Mouse (Mus musculus): ENCODE measurements at regions not wholly inside any gene's neighbourhood (a gene's known extent, or its start where the extent isn't known, plus 50 kb on each side); places are given as distances from the start of the nearest gene placed in this dataset.

DNA sequence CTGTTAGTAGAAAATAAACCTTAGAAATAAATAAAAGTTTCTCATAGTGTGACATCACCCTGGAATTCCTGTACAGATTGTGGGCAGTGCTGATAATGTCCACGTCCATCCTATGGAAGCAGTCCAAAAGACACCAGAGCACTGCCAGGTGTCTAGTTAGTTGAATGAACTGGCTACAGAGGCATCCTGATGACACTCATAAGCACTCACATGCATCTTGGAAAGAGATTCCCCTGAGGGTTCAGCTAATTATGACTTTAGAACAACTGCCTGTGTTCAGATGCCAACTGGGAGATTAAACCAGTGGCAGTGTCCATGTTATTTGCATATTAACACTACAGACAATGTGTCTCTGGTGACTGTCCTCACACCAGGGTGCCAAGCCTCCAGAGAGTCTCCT is 411.6 kb upstream of the Intu start:
- peaks cover 2% of the 10 kb centered on the region; the same call in 1 of the 2 replicates for H3K4me1 ChIP-seq (ENCODE audit: control insufficient read depth, insufficient read depth, low read length)
- H3K4me3 ChIP-seq (ENCODE audit: low read depth, low read length): no peak overlapping the region
- DNase-seq (ENCODE audit: low spot score) (no peak), ATAC-seq (replicated peaks; ENCODE audit: insufficient number of reproducible peaks, low FRiP score, low TSS enrichment, low read depth) (no peak)
- 68% methylated on average over 1 of the region's 1 CpGs for WGBS
- no peaks in the 10 kb centered on the region for H3K36me3 ChIP-seq (replicated peaks; ENCODE audit: control insufficient read depth, insufficient read depth, low read depth, low read length)
- H3K4me2 ChIP-seq (ENCODE audit: low read depth, low read length): no peak overlapping the region
- no peak overlapping the region for H3K27ac ChIP-seq (replicated peaks; ENCODE audit: low read depth, low read length)
- H3K27me3 ChIP-seq (ENCODE audit: control insufficient read depth, insufficient read depth, low read length): no peaks in the 10 kb centered on the region
- no peak overlapping the region for H3K9ac ChIP-seq (replicated peaks; ENCODE audit: low read length)
- no peaks in the 10 kb centered on the region for H3K9me3 ChIP-seq (replicated peaks; ENCODE audit: control insufficient read depth, low read length)

DNA sequence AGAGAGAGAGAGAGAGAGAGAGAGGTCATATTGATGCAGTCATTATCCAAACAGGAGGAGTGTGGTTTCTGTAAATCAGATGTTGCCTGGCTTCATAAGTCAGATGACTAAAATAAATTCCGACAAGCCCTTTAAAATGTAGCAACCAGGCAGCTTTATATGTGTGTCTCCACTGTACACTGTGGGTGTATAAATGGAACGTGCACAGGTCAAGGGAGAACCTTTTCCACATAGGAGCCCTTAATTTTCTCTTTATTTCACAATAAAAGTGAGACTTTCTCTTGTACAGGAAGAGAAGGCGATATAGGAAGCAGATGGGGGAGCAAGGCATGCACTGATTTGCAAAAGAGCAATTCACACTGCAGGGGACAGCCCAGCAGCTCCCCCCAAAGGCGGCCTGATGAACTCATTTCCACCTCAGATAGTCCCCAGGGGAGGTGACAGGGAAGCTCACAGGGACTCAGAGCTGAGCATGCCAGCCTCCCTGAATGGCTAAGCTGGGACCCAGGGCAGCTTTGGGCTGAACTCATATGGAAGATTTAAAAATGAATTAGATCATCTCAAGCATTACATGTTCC is 410.7 kb upstream of the Intu start:
- no peaks in the 10 kb centered on the region for H3K36me3 ChIP-seq (replicated peaks; ENCODE audit: control insufficient read depth, insufficient read depth, low read depth, low read length)
- DNase-seq (ENCODE audit: low spot score) (peak; percentile 75), ATAC-seq (replicated peaks; ENCODE audit: insufficient number of reproducible peaks, low FRiP score, low TSS enrichment, low read depth) (no peak; the same call in 1 of the 2 replicates)
- no peak overlapping the region for H3K4me3 ChIP-seq (ENCODE audit: low read depth, low read length)
- no peak overlapping the region for H3K4me2 ChIP-seq (ENCODE audit: low read depth, low read length)
- H3K27me3 ChIP-seq (ENCODE audit: control insufficient read depth, insufficient read depth, low read length): no peaks in the 10 kb centered on the region
- no peak overlapping the region for H3K9ac ChIP-seq (replicated peaks; ENCODE audit: low read length)
- H3K27ac ChIP-seq (replicated peaks; ENCODE audit: low read depth, low read length): no peak overlapping the region
- H3K4me1 ChIP-seq (ENCODE audit: control insufficient read depth, insufficient read depth, low read length): peaks cover 2% of the 10 kb centered on the region; the same call in 1 of the 2 replicates
- H3K9me3 ChIP-seq (replicated peaks; ENCODE audit: control insufficient read depth, low read length): no peaks in the 10 kb centered on the region
- WGBS: 26% methylated on average over 4 of the region's 4 CpGs

GRCm38 (mm10) chr3:40123558-40124236 is 407.4 kb upstream of the Intu start:
- no peak for DNase-seq (ENCODE audit: low spot score)
- H3K4me2 ChIP-seq (ENCODE audit: low read depth, low read length): no peak overlapping the region
- no peaks in the 10 kb centered on the region for H3K27me3 ChIP-seq (ENCODE audit: control insufficient read depth, insufficient read depth, low read length)
- no peaks in the 10 kb centered on the region for H3K36me3 ChIP-seq (replicated peaks; ENCODE audit: control insufficient read depth, insufficient read depth, low read depth, low read length)
- H3K9ac ChIP-seq (replicated peaks; ENCODE audit: low read length): no peak overlapping the region
- no peak for ATAC-seq (replicated peaks; ENCODE audit: insufficient number of reproducible peaks, low FRiP score, low TSS enrichment, low read depth)
- WGBS: 76% methylated on average over 9 of the region's 9 CpGs
- no peak overlapping the region for H3K4me3 ChIP-seq (ENCODE audit: low read depth, low read length)
- no peak overlapping the region for H3K27ac ChIP-seq (replicated peaks; ENCODE audit: low read depth, low read length)
- no peaks in the 10 kb centered on the region for H3K9me3 ChIP-seq (replicated peaks; ENCODE audit: control insufficient read depth, low read length)
- peaks cover 2% of the 10 kb centered on the region; the same call in 1 of the 2 replicates for H3K4me1 ChIP-seq (ENCODE audit: control insufficient read depth, insufficient read depth, low read length)

GRCm38 (mm10) chr3:40126903-40127302 is 404.2 kb upstream of the Intu start:
- DNase-seq (ENCODE audit: low spot score) (no peak), ATAC-seq (replicated peaks; ENCODE audit: insufficient number of reproducible peaks, low FRiP score, low TSS enrichment, low read depth) (no peak)
- Histone ChIP-seq H3K36me3 (replicated peaks; ENCODE audit: control insufficient read depth, insufficient read depth, low read depth, low read length) (no peaks in the 10 kb centered on the region), H3K27ac (replicated peaks; ENCODE audit: low read depth, low read length) (no peak overlapping the region), H3K4me2 (ENCODE audit: low read depth, low read length) (no peak overlapping the region), H3K4me1 (ENCODE audit: control insufficient read depth, insufficient read depth, low read length) (no peaks in the 10 kb centered on the region), H3K4me3 (ENCODE audit: low read depth, low read length) (no peak overlapping the region), H3K9ac (replicated peaks; ENCODE audit: low read length) (no peak overlapping the region), H3K27me3 (ENCODE audit: control insufficient read depth, insufficient read depth, low read length) (no peaks in the 10 kb centered on the region), H3K9me3 (replicated peaks; ENCODE audit: control insufficient read depth, low read length) (no peaks in the 10 kb centered on the region)
- WGBS: 81% methylated on average over 2 of the region's 2 CpGs

GRCm38 (mm10) chr3:40130858-40131584 is 400.1 kb upstream of the Intu start:
- no peak overlapping the region for H3K4me2 ChIP-seq (ENCODE audit: low read depth, low read length)
- H3K27ac ChIP-seq (replicated peaks; ENCODE audit: low read depth, low read length): no peak overlapping the region
- no peaks in the 10 kb centered on the region for H3K9me3 ChIP-seq (replicated peaks; ENCODE audit: control insufficient read depth, low read length)
- H3K9ac ChIP-seq (replicated peaks; ENCODE audit: low read length): no peak overlapping the region
- DNase-seq (ENCODE audit: low spot score) (no peak), ATAC-seq (replicated peaks; ENCODE audit: insufficient number of reproducible peaks, low FRiP score, low TSS enrichment, low read depth) (no peak)
- H3K27me3 ChIP-seq (ENCODE audit: control insufficient read depth, insufficient read depth, low read length): no peaks in the 10 kb centered on the region
- no peak overlapping the region for H3K4me3 ChIP-seq (ENCODE audit: low read depth, low read length)
- no peaks in the 10 kb centered on the region for H3K4me1 ChIP-seq (ENCODE audit: control insufficient read depth, insufficient read depth, low read length)
- H3K36me3 ChIP-seq (replicated peaks; ENCODE audit: control insufficient read depth, insufficient read depth, low read depth, low read length): no peaks in the 10 kb centered on the region
- 88% methylated on average over 8 of the region's 8 CpGs for WGBS

- 60% methylated on average over 5 of the region's 5 CpGs for WGBS
- Histone ChIP-seq H3K4me3 (ENCODE audit: low read depth, low read length) (no peak overlapping the region), H3K4me2 (ENCODE audit: low read depth, low read length) (no peak overlapping the region), H3K4me1 (ENCODE audit: control insufficient read depth, insufficient read depth, low read length) (no peaks in the 10 kb centered on the region), H3K36me3 (replicated peaks; ENCODE audit: control insufficient read depth, insufficient read depth, low read depth, low read length) (no peaks in the 10 kb centered on the region), H3K27me3 (ENCODE audit: control insufficient read depth, insufficient read depth, low read length) (no peaks in the 10 kb centered on the region), H3K9ac (replicated peaks; ENCODE audit: low read length) (no peak overlapping the region), H3K27ac (replicated peaks; ENCODE audit: low read depth, low read length) (no peak overlapping the region), H3K9me3 (replicated peaks; ENCODE audit: control insufficient read depth, low read length) (no peaks in the 10 kb centered on the region)
- ATAC-seq (replicated peaks; ENCODE audit: insufficient number of reproducible peaks, low FRiP score, low TSS enrichment, low read depth): no peak
- DNase-seq (ENCODE audit: low spot score): peak; percentile 37
These were observed 392.4 kb upstream of the Intu start for GRCm38 (mm10) chr3:40138671-40139070.

- Histone ChIP-seq H3K4me2 (ENCODE audit: low read depth, low read length) (no peak overlapping the region), H3K4me1 (ENCODE audit: control insufficient read depth, insufficient read depth, low read length) (no peaks in the 10 kb centered on the region), H3K36me3 (replicated peaks; ENCODE audit: control insufficient read depth, insufficient read depth, low read depth, low read length) (no peaks in the 10 kb centered on the region), H3K9ac (replicated peaks; ENCODE audit: low read length) (no peak overlapping the region), H3K27ac (replicated peaks; ENCODE audit: low read depth, low read length) (no peak overlapping the region), H3K27me3 (ENCODE audit: control insufficient read depth, insufficient read depth, low read length) (no peaks in the 10 kb centered on the region), H3K9me3 (replicated peaks; ENCODE audit: control insufficient read depth, low read length) (no peaks in the 10 kb centered on the region), H3K4me3 (ENCODE audit: low read depth, low read length) (no peak overlapping the region)
- ATAC-seq (replicated peaks; ENCODE audit: insufficient number of reproducible peaks, low FRiP score, low TSS enrichment, low read depth) (no peak), DNase-seq (ENCODE audit: low spot score) (no peak)
- 87% methylated on average over 5 of the region's 5 CpGs for WGBS
These were observed 388.9 kb upstream of the Intu start for GRCm38 (mm10) chr3:40142229-40142628.

DNA sequence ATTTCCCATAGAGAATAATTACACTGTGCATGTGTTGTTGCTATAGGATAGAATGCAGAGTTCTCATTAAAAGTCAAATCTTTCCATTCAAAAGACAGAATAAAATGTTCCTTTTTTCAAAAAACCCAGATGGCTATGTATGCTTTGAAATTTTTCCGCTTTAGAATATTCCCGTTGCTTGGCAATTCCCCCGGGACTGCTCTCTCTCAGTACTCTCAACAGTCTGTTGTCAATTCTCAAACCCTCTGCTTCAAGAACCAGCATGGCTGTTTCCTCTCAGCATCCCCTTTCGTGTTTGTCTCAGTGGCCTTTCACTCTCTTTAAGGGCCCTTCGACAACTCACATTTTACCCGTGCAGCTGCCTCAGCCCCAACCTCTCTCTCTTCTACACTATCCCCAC is 372.5 kb upstream of the Intu start:
- Histone ChIP-seq H3K4me3 (ENCODE audit: low read depth, low read length) (no peak overlapping the region), H3K27me3 (ENCODE audit: control insufficient read depth, insufficient read depth, low read length) (no peaks in the 10 kb centered on the region), H3K27ac (replicated peaks; ENCODE audit: low read depth, low read length) (no peak overlapping the region), H3K36me3 (replicated peaks; ENCODE audit: control insufficient read depth, insufficient read depth, low read depth, low read length) (no peaks in the 10 kb centered on the region), H3K9ac (replicated peaks; ENCODE audit: low read length) (no peak overlapping the region), H3K4me1 (ENCODE audit: control insufficient read depth, insufficient read depth, low read length) (no peaks in the 10 kb centered on the region), H3K4me2 (ENCODE audit: low read depth, low read length) (no peak overlapping the region), H3K9me3 (replicated peaks; ENCODE audit: control insufficient read depth, low read length) (no peaks in the 10 kb centered on the region)
- ATAC-seq (replicated peaks; ENCODE audit: insufficient number of reproducible peaks, low FRiP score, low TSS enrichment, low read depth) (no peak), DNase-seq (ENCODE audit: low spot score) (no peak)
- 62% methylated on average over 6 of the region's 6 CpGs for WGBS
